Mouse (Mus musculus) midbrain, embryonic 12.5 days (tissue): Measurements from ENCODE around the gene Snapin. TPM values are rescaled to one million over a fixed set of nuclear protein-coding genes. Genes with fewer than 3 reads are reported as not detected.

Experiments
- ATAC-seq: fragments of 200-750 bp; cut with Nextera tagmentation; 2 replicates; pipeline ENCODE4 v1.8.0; 2017; ENCODE audit warnings: low read depth, moderate TSS enrichment, moderate library complexity; ENCODE audit not compliant: low FRiP score
- H3K27ac ChIP-seq: fragments of 300-500 bp; sonication (generic); replicated peaks from 2 replicates; pipeline ENCODE4 v1.5.1; 2016; ENCODE audit warnings: mild to moderate bottlenecking
- H3K27me3 ChIP-seq: fragments of 300-500 bp; sonication (generic); 2 replicates; pipeline ENCODE4 v1.6.1; 2016; ENCODE audit warnings: mild to moderate bottlenecking
- H3K36me3 ChIP-seq: fragments of 300-500 bp; sonication (generic); 2 replicates; pipeline ENCODE4 v1.6.1; 2016
- H3K4me1 ChIP-seq: fragments of 300-500 bp; sonication (generic); 2 replicates; pipeline ENCODE4 v1.6.1; 2016
- H3K4me2 ChIP-seq: fragments of 300-500 bp; sonication (generic); replicated peaks from 2 replicates; pipeline ENCODE4 v1.6.1; 2016; ENCODE audit warnings: mild to moderate bottlenecking, moderate library complexity
- H3K4me3 ChIP-seq: fragments of 300-500 bp; sonication (generic); 2 replicates; pipeline ENCODE4 v1.5.1; 2016; ENCODE audit warnings: mild to moderate bottlenecking
- H3K9ac ChIP-seq: fragments of 300-500 bp; sonication (generic); replicated peaks from 2 replicates; pipeline ENCODE4 v1.6.1; 2016; ENCODE audit warnings: mild to moderate bottlenecking, moderate library complexity
- H3K9me3 ChIP-seq: fragments of 300-500 bp; sonication (generic); 2 replicates; pipeline ENCODE4 v1.6.1; 2016; ENCODE audit warnings: mild to moderate bottlenecking
- WGBS: fragments of 180-500 bp; shearing (Covaris S2); methylation state at CpG from one replicate; pipeline ENCODE4 v1.1.7; 2016; 5-methylcytosine and 5-hydroxymethylcytosine counted together
- polyA plus RNA-seq: library from polyadenylated mRNA; unstranded; fragments of >200 nt; fragmentation: Nextera tagmentation; extraction: Ambion mirVana; gene quantifications from 2 replicates; pipeline ENCODE4 v1.2.1, GENCODE M21; 2016

Gene Snapin
- polyA plus RNA-seq, 1 experiment from 2014 or later: 79.8 TPM

DNA sequence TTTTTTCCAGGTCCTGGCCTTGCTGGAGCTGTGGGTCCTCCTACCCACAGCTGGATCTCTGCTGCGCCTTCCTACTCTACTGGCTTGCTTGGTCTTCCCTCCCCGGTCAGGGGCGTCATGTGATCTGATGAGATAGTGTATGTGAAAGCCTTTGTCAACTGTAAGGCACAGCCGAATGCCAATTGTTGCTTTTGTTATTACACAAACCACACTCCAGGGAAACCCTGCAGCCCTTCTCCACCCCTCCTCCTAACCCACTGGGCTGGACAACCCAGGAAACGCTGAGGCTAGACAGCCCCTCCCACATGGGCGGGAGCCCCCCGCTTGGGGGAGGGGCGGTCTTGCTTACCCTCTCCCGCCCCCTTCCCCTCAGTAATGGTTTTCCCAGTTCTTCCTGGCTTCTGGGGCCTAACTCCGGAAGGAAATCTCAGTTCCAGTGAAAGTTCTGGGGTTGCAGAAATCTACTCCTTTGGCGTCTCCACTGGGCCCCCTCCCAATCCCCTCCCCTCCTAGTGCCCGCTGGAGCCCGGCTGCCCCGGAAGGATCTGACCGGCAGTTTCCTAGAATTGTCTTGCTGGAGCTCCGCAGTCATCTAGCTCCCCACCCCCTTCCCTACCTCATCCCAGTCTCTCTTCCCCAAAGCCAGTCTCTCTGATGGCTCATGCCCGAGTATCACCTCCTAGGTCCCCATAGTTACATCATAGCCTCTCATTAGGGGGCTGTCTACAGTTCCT, 44.3 kb downstream of the Snapin start:
- Histone ChIP-seq H3K9ac (peak overlapping the region; percentile 45), H3K9me3 (no peaks in the 10 kb centered on the region; the same call in 1 of the 2 replicates), H3K36me3 (no peaks in the 10 kb centered on the region), H3K27me3 (no peaks in the 10 kb centered on the region; the same call in 1 of the 2 replicates), H3K4me2 (peak overlapping the region; percentile 55), H3K27ac (peak overlapping the region; percentile 84), H3K4me3 (peak overlapping the region; percentile 31), H3K4me1 (peaks cover 16% of the 10 kb centered on the region)
- WGBS: under 1% methylated on average over 17 of the region's 17 CpGs
- peak; percentile 96 for ATAC-seq

DNA sequence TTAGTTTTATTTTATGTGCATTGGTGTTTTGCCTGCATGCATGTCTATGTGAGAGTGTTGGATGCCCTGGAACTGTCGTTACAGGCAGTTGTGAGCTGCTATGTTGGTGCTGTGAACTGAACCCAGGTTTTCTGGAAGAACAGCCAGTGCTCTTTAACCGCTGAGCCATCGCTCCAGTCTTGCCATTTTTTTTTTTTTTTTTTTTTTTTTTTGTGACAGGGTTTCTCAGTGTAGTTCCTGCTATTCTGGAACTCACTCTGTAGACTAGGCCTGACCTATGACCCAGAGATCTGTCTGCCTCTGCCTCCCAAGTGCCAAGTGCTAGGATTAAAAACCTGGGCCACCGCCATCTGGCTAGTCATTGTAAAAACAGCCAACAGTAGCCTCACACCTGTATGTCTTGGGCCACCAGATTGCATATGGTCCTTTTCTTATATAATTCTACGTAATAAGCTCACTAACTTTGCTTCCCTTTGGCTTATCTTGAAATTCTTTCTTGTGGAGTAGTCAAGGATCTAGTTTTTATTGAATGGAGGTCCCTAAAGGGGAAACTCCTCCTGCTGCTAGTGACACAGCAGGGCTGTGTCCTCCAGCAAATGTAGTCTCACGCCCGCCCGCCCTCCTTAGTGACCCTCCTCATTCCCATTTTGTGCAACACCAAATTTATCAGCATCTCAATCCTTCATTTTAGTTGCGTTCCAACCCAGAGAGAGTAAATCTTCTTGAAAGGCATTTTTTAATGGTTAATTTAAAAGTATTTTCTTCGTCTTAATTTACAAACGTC, 45.2 kb downstream of the Snapin start:
- Histone ChIP-seq H3K27me3 (no peaks in the 10 kb centered on the region), H3K27ac (peak overlapping the region; percentile 84; the same call in 1 of the 2 replicates), H3K36me3 (no peaks in the 10 kb centered on the region), H3K4me3 (no peak overlapping the region), H3K9ac (peak overlapping the region; percentile 45; the same call in 1 of the 2 replicates), H3K4me1 (peaks cover 16% of the 10 kb centered on the region), H3K4me2 (peak overlapping the region; percentile 55), H3K9me3 (no peaks in the 10 kb centered on the region; the same call in 1 of the 2 replicates)
- 71% methylated on average over 11 of the region's 11 CpGs for WGBS
- ATAC-seq: no peak

DNA sequence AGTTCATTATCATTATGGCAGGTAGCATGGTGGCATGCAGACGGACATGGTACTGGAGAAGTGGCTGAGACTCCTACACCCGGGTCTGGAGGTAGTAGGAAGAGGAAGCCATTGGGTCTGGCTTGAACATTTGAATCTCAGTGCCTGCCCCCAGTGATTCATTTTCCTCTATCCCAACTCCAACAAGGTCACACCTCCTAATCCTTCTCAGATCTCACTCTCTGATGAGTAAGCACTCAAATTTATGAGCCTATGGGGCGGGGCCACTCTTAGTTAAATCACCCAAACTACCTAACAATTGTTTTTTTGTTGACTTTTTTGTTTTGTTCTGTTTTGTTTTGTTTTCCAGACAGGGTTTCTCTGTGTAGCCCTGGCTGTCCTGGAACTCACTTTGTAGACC, 46.9 kb downstream of the Snapin start:
- 88% methylated on average over 3 of the region's 3 CpGs for WGBS

DNA sequence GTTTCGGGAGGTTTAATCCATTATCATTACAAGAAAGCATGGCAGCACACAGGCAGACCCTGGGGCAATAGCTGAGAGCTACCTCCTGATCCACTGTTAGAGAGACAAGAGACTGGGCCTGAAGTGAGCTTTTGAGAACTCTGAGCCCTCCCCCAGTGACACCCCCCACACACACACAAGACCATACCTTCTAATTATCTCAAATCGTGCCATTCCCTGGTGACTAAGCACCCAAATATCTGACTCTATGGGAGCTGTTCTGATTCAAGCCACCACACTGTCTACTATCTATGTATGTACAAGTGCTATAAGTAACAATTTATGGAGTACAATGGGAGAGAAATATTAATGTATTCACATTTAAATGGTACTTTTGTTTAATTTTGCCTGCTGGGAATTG, 50.1 kb downstream of the Snapin start:
- Histone ChIP-seq H3K9ac (no peak overlapping the region), H3K4me1 (0 out of 2 replicates have a peak, but pooled peaks cover 2% of the 10 kb centered on the region), H3K9me3 (no peaks in the 10 kb centered on the region; the same call in 1 of the 2 replicates), H3K27ac (no peak overlapping the region), H3K4me3 (no peak overlapping the region), H3K36me3 (no peaks in the 10 kb centered on the region), H3K4me2 (no peak overlapping the region), H3K27me3 (no peaks in the 10 kb centered on the region)
- WGBS: 95% methylated on average over 2 of the region's 2 CpGs
- ATAC-seq: no peak

More for the DNA sequence above, 46.9 kb downstream of the Snapin start:
- peaks cover 16% of the 10 kb centered on the region for H3K4me1 ChIP-seq
- H3K4me3 ChIP-seq: no peak overlapping the region
- H3K9me3 ChIP-seq: no peaks in the 10 kb centered on the region; the same call in 1 of the 2 replicates
- no peak for ATAC-seq
- no peak overlapping the region for H3K4me2 ChIP-seq
- H3K36me3 ChIP-seq: no peaks in the 10 kb centered on the region
- no peaks in the 10 kb centered on the region for H3K27me3 ChIP-seq
- no peak overlapping the region for H3K27ac ChIP-seq
- H3K9ac ChIP-seq: no peak overlapping the region

Other genes starting within 250 kb of the Snapin start
- gene Creb3l4, start 247.5 kb downstream of the Snapin start, polyA plus RNA-seq: 3.8 and 3.9 TPM in 2 replicates
- gene Slc39a1, start 242.9 kb downstream of the Snapin start, polyA plus RNA-seq: 50.5 and 55.1 TPM in 2 replicates
- 21.5 and 21.7 TPM in 2 replicates for gene Crtc2, start 236.9 kb downstream of the Snapin start, polyA plus RNA-seq
- 6.6 and 6.9 TPM in 2 replicates for gene Dennd4b, start 225.8 kb downstream of the Snapin start, polyA plus RNA-seq
- 15.5 and 15.9 TPM in 2 replicates for gene Gatad2b, start 197.9 kb downstream of the Snapin start, polyA plus RNA-seq
- gene Slc27a3, start 101.1 kb downstream of the Snapin start, polyA plus RNA-seq: 15.8 and 22.0 TPM in 2 replicates
- gene Ints3, start 57.4 kb downstream of the Snapin start, polyA plus RNA-seq: 42.4 and 44.3 TPM in 2 replicates
- gene Npr1, start 25.2 kb downstream of the Snapin start, polyA plus RNA-seq: 2.5 and 2.6 TPM in 2 replicates
- gene Ilf2, start 14.9 kb downstream of the Snapin start, polyA plus RNA-seq: 319 and 328 TPM in 2 replicates
- 220 and 221 TPM in 2 replicates for gene Chtop, start 18.5 kb upstream of the Snapin start, polyA plus RNA-seq
- gene S100a1, start 23.4 kb upstream of the Snapin start, polyA plus RNA-seq: 4.5 and 6.4 TPM in 2 replicates
- gene S100a13, start 23.4 kb upstream of the Snapin start, polyA plus RNA-seq: 12.1 TPM in 2 replicates
- not detected in 2 replicates for gene S100a14, start 35.8 kb upstream of the Snapin start, polyA plus RNA-seq
- gene S100a16, start 46.2 kb upstream of the Snapin start, polyA plus RNA-seq: 33.5 and 41.9 TPM in 2 replicates
- gene S100a3, start 69.5 kb upstream of the Snapin start, polyA plus RNA-seq: not detected in 2 replicates
- not detected in 2 replicates for gene S100a2, start 99.2 kb upstream of the Snapin start, polyA plus RNA-seq
- gene Gm42674, start 110.9 kb upstream of the Snapin start, polyA plus RNA-seq: not detected in 2 replicates
- gene S100a4, start 112.7 kb upstream of the Snapin start, polyA plus RNA-seq: 1.4 and 1.7 TPM in 2 replicates
- not detected in 2 replicates for gene S100a5, start 117.5 kb upstream of the Snapin start, polyA plus RNA-seq
- 23.8 and 28.5 TPM in 2 replicates for gene S100a6, start 121.8 kb upstream of the Snapin start, polyA plus RNA-seq
- 0.14 TPM in 1 of 2 replicates, not detected in the other for gene S100a7a, start 163.0 kb upstream of the Snapin start, polyA plus RNA-seq
- 5.7 and 12.9 TPM in 2 replicates for gene S100a8, start 177.9 kb upstream of the Snapin start, polyA plus RNA-seq
- 4.1 and 7.5 TPM in 2 replicates for gene S100a9, start 204.7 kb upstream of the Snapin start, polyA plus RNA-seq
- gene Pglyrp4, start 235.9 kb upstream of the Snapin start, polyA plus RNA-seq: not detected in 2 replicates